Mouse (Mus musculus) ES-Bruce4 (cell line): Measurements from ENCODE around the gene Tfrc. TPM values are rescaled to one million over a fixed set of nuclear protein-coding genes. Genes with fewer than 3 reads are reported as not detected.

Source experiments
- H3K27ac ChIP-seq: 2 replicates; pipeline ENCODE4 v1.5.1; 2012; ENCODE audit warnings: low read length, inconsistent platforms; ENCODE audit not compliant: insufficient read depth
- H3K27me3 ChIP-seq: 2 replicates; pipeline ENCODE4 v1.6.1; 2012; ENCODE audit warnings: mild to moderate bottlenecking, low read length, inconsistent platforms; ENCODE audit not compliant: control insufficient read depth, poor library complexity, insufficient read depth, severe bottlenecking
- H3K36me3 ChIP-seq: 2 replicates; pipeline ENCODE4 v1.6.1; 2012; ENCODE audit warnings: inconsistent platforms, mild to moderate bottlenecking, low read length, moderate library complexity; ENCODE audit not compliant: control insufficient read depth, poor library complexity, insufficient read depth, severe bottlenecking
- H3K4me1 ChIP-seq: one replicate; pipeline ENCODE4 v1.8.1; 2011; ENCODE audit warnings: low read length; ENCODE audit not compliant: control insufficient read depth, insufficient read depth
- H3K4me3 ChIP-seq: 2 replicates; pipeline ENCODE4 v1.5.1; 2011; ENCODE audit warnings: low read depth, mild to moderate bottlenecking, low read length
- H3K9ac ChIP-seq: 2 replicates; pipeline ENCODE4 v1.6.1; 2012; ENCODE audit warnings: low read depth, mild to moderate bottlenecking, inconsistent platforms; ENCODE audit not compliant: poor library complexity, severe bottlenecking
- H3K9me3 ChIP-seq: replicated peaks from 2 replicates; pipeline ENCODE4 v1.6.1; 2012; ENCODE audit warnings: mild to moderate bottlenecking, low read length, inconsistent platforms; ENCODE audit not compliant: control insufficient read depth, poor library complexity, insufficient read depth, severe bottlenecking
- CTCF ChIP-seq: IDR thresholded peaks from one replicate; pipeline ENCODE4 v1.8.1; 2011; ENCODE audit warnings: low read depth, low read length
- EP300 ChIP-seq: IDR thresholded peaks from 2 replicates; pipeline ENCODE4 v1.6.1; 2011; ENCODE audit warnings: low read depth, low read length; ENCODE audit not compliant: insufficient read depth
- POLR2A ChIP-seq: IDR thresholded peaks from one replicate; pipeline ENCODE4 v1.8.1; 2011; ENCODE audit warnings: low read length; ENCODE audit not compliant: insufficient read depth
- polyA plus RNA-seq: library from polyadenylated mRNA; stranded (reverse); fragments of >200 nt; gene quantifications from 2 replicates; pipeline ENCODE4 v1.2.4, GENCODE M21; 2011; ENCODE audit warnings: low read depth; ENCODE audit not compliant: missing spikeins, insufficient read depth, insufficient read length

The Tfrc gene
- 118 and 141 TPM in 2 replicates for polyA plus RNA-seq

DNA sequence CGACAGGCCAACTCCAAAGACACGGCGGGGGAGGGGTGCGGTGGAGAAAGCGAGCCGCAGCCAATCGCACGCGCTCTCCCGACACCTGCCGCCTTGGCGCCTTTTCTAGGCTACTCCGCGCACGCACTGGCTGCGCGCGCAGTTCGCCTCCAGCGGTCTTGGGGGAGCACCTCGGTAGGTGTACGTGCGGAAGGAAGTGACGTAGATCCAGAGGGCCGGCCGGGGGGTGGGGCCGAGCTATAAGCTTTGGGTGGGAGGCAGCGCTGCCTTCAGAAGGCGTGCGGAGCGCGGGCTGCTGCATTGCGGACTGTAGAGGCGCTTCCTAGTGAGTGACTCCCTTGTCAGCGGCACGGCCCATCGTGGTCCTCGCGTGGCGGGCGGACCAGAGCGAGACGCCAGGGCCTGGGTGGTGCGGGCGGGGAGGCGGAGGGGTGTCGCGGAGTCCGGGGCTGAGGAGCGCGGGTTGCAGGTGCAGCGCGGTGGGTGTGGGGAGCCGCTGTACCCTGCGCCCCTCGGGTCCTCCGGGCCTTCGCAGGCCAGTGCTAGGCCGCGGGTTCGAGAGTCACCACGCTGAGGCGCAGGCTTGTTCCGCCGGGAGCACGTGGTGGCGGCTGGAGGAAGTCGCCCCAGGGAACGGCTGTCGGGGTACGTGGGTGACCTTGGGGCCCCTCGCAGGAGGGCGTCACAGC is at the start of gene Tfrc:
Gene Tfrc (plus strand): TSS at position 209 of the 689 bp plus-strand sequence.
- H3K4me1 ChIP-seq, result no peaks in the 10 kb centered on the region
- H3K4me3 ChIP-seq, result peak within 1 kb of the TSS; percentile 79
- H3K36me3 ChIP-seq, result peaks cover 12% of the 10 kb centered on the region
- no peaks in the 10 kb centered on the region for H3K9me3 ChIP-seq
- H3K27ac ChIP-seq, result peak within 1 kb of the TSS; percentile 73
- H3K9ac ChIP-seq, result peak within 1 kb of the TSS; percentile 83
- no peaks in the 10 kb centered on the region for H3K27me3 ChIP-seq
- TF ChIP-seq POLR2A (peak; percentile 96), EP300 (peak; percentile 91), CTCF (no peak)

DNA sequence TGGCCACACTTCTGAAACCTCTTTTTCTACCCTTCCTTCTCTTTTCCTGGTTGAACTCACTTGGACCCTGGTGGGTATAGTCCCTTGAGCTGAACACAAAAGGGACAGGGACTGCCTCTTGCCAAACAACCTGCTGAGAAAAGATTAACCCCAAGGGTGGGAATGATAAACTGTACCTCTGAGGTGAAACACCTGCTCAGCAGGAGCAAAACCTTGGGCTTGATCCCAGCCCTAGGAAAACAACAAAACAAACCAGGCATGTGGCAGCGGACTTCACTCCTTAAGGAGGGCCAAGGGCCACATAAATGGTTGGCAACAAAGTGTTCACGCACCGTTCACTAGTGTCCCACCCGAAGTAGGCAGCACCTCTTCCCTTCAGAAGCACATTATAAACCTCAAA is 49.2 kb upstream of the Tfrc start:
- no peaks in the 10 kb centered on the region for H3K4me1 ChIP-seq
- H3K36me3 ChIP-seq, result no peaks in the 10 kb centered on the region
- TF ChIP-seq POLR2A, result no peak
- no peak for TF ChIP-seq EP300
- TF ChIP-seq CTCF, result no peak
- H3K4me3 ChIP-seq, result no peak overlapping the region
- H3K9ac ChIP-seq, result no peak overlapping the region
- H3K27ac ChIP-seq, result no peak overlapping the region
- H3K9me3 ChIP-seq, result no peaks in the 10 kb centered on the region
- H3K27me3 ChIP-seq, result no peaks in the 10 kb centered on the region

DNA sequence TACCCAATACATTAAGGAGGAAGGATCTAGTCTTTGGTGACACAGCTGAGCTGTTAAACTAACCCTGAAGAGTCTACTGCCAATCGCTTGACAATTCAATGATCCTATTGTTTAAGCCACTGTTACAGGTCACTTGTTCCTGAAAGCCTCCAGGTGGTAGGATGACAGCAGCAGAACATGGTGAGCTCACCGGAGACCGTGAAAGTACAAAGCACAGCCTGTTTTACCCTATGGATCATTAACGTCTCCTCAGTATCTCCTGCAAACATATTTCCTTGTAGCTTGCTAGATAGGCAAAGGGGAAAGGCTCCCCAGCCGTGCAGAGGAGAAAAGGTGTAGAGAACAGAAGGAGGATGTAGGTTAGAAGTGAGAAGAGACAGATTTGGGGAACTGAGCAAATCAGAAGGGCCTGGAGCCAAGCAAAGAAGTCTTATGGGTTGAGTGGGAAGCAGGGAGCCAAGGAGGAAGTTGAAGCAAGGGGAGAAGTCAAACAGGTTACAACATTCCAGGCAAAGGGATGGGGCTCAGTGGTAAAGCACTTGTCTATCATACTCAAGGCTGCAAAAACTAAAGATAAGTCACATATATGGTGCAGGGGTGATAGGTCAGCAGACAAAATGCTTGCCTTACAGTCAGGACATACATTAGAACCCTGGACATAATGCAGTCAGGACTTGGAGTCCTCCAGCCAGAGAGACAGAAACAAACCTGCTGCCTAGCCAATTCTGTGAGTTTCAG is 45.5 kb upstream of the Tfrc start:
- Histone ChIP-seq H3K36me3 (no peaks in the 10 kb centered on the region), H3K9me3 (no peaks in the 10 kb centered on the region), H3K4me3 (no peak overlapping the region), H3K27ac (no peak overlapping the region), H3K4me1 (no peaks in the 10 kb centered on the region), H3K9ac (no peak overlapping the region), H3K27me3 (no peaks in the 10 kb centered on the region)
- TF ChIP-seq EP300 (no peak), POLR2A (no peak), CTCF (no peak)

DNA sequence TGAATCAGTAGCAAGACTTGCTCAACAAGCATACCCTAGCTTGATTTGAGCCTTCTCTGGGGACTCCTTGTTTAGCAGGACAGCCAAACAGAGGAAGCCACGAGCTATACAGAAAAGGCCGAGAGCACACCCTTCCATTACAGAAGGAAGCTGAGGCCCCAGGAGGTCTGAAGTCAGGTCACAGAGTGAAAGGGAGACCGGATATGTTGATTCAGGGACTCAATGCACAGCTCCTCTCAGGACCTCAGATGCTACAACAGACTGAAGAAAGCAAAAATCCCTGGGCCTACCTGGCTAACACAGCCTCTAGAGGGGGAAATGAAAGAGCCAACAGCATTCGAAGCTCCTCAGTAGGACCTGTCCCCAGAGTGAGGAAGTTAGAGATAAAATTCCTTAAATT is 41.4 kb upstream of the Tfrc start:
- no peak for TF ChIP-seq EP300
- no peaks in the 10 kb centered on the region for H3K36me3 ChIP-seq
- no peak overlapping the region for H3K27ac ChIP-seq
- H3K9me3 ChIP-seq, result no peaks in the 10 kb centered on the region
- no peak overlapping the region for H3K4me3 ChIP-seq
- no peaks in the 10 kb centered on the region for H3K27me3 ChIP-seq
- H3K4me1 ChIP-seq, result no peaks in the 10 kb centered on the region
- H3K9ac ChIP-seq, result no peak overlapping the region

- H3K9ac ChIP-seq, result no peak overlapping the region
- no peaks in the 10 kb centered on the region for H3K36me3 ChIP-seq
- TF ChIP-seq POLR2A (no peak), CTCF (no peak), EP300 (no peak)
- H3K9me3 ChIP-seq, result no peaks in the 10 kb centered on the region
- no peak overlapping the region for H3K4me3 ChIP-seq
- no peaks in the 10 kb centered on the region for H3K4me1 ChIP-seq
- no peak overlapping the region for H3K27ac ChIP-seq
- no peaks in the 10 kb centered on the region for H3K27me3 ChIP-seq
Measured at GRCm38 (mm10) chr16:32568401-32568800, 40.3 kb upstream of the Tfrc start.

GRCm38 (mm10) chr16:32570042-32570441 is 38.7 kb upstream of the Tfrc start:
- no peaks in the 10 kb centered on the region for H3K36me3 ChIP-seq
- no peak overlapping the region for H3K27ac ChIP-seq
- no peak overlapping the region for H3K4me3 ChIP-seq
- TF ChIP-seq EP300, result no peak
- no peak for TF ChIP-seq CTCF
- no peak for TF ChIP-seq POLR2A
- H3K9ac ChIP-seq, result no peak overlapping the region
- H3K4me1 ChIP-seq, result no peaks in the 10 kb centered on the region
- no peaks in the 10 kb centered on the region for H3K9me3 ChIP-seq
- H3K27me3 ChIP-seq, result no peaks in the 10 kb centered on the region
